Mouse (Mus musculus): ENCODE data around the gene Ets1.

DNA sequence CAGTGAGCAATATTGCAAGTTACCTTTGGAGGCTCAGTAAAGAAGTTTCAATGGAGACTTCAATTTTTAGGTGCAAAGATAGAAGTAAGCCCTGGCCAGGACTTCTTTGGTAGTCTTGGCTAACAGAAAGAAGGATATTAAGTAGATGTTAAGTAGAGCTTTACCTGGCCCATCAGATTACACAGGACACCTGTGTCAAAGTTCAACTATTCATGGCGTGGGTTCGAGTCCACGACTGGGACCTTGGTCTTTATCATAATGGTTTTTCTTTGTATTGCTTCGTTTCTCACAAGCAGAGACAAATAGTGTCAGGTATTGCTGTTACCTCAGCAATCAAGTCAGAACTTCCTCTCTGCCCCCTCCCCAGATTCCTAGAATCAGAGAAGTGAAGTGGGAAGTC is 62.7 kb downstream of the Ets1 start:
- TF ChIP-seq CTCF (IDR thresholded peaks at IDR 0.05; ENCODE audit: low read depth) = no peak
- TF ChIP-seq EP300 (IDR thresholded peaks at IDR 0.05; ENCODE audit: low read depth) = no peak
